Mouse (Mus musculus) heart, adult 2 months (tissue): ENCODE measurements at regions not wholly inside any gene's neighbourhood (a gene's known extent, or its start where the extent isn't known, plus 50 kb on each side); places are given as distances from the start of the nearest gene placed in this dataset.

Experiments
- DNase-seq, 2 experiments: peaks; one replicate each; pipeline ENCODE4 v3.0.0; 2021
- H3K27ac ChIP-seq: fragments of 200-600 bp; 2 replicates; pipeline ENCODE4 v1.8.1; 2022
- H3K27me3 ChIP-seq: fragments of 200-500 bp; 2 replicates; pipeline ENCODE4 v1.6.1; 2012; ENCODE audit warnings: mild to moderate bottlenecking, low read length, inconsistent platforms, mixed read lengths; ENCODE audit not compliant: control insufficient read depth, insufficient read depth
- H3K36me3 ChIP-seq: fragments of 200-500 bp; 2 replicates; pipeline ENCODE4 v1.6.1; 2012; ENCODE audit warnings: low read length, inconsistent platforms; ENCODE audit not compliant: control insufficient read depth, insufficient read depth
- H3K4me1 ChIP-seq: fragments of 200-500 bp; 2 replicates; pipeline ENCODE4 v1.6.1; 2011; ENCODE audit warnings: low read length; ENCODE audit not compliant: control insufficient read depth, insufficient read depth
- H3K4me3 ChIP-seq: fragments of 200-600 bp; 2 replicates; pipeline ENCODE4 v1.8.1; 2022
- H3K79me2 ChIP-seq: fragments of 200-500 bp; replicated peaks from 2 replicates; pipeline ENCODE4 v1.6.1; 2012; ENCODE audit warnings: mild to moderate bottlenecking, inconsistent platforms, low read length, moderate library complexity, mixed read lengths; ENCODE audit not compliant: control insufficient read depth, insufficient read depth
- H3K9ac ChIP-seq: fragments of 200-500 bp; 2 replicates; pipeline ENCODE4 v1.6.1; 2012; ENCODE audit warnings: low read depth, mild to moderate bottlenecking, control low read depth, inconsistent platforms, low read length, mixed read lengths
- CTCF ChIP-seq: fragments of 200-600 bp; IDR thresholded peaks from 2 replicates; pipeline ENCODE4 v1.8.1; 2022; ENCODE audit warnings: antibody characterized with exemption, mild to moderate bottlenecking, moderate library complexity
- EP300 ChIP-seq: fragments of 200-500 bp; IDR thresholded peaks from 2 replicates; pipeline ENCODE4 v1.6.1; 2011; ENCODE audit warnings: low read depth, low read length, control low read depth; ENCODE audit not compliant: insufficient read depth
- POLR2A ChIP-seq: fragments of 200-500 bp; IDR thresholded peaks from 2 replicates; pipeline ENCODE4 v1.6.1; 2011; ENCODE audit warnings: mild to moderate bottlenecking, low read depth, low read length, control low read depth; ENCODE audit not compliant: insufficient read depth
- WGBS: fragments of 180-500 bp; shearing (Covaris S2); methylation state at CpG from one replicate; pipeline ENCODE4 v1.1.7; 2018; 5-methylcytosine and 5-hydroxymethylcytosine counted together
- intact Hi-C: fragments of 180-260 bp; cut with DNase I; formaldehyde crosslinking; loops from one replicate; pipeline ENCODE4 v1.15.1; 2025

GRCm38 (mm10) chr5:116795169-116795568 lies 203.6 kb upstream of the Srrm4 start:
- no peak overlapping the region for H3K4me3 ChIP-seq
- no peak overlapping the region for H3K9ac ChIP-seq
- no peaks in the 10 kb centered on the region for H3K79me2 ChIP-seq
- H3K36me3 ChIP-seq: no peaks in the 10 kb centered on the region
- TF ChIP-seq POLR2A (no peak), CTCF (no peak), EP300 (no peak)
- intact Hi-C loops: no loop called here
- H3K4me1 ChIP-seq: no peaks in the 10 kb centered on the region
- DNase-seq: no peak
- no peaks in the 10 kb centered on the region for H3K27me3 ChIP-seq
- H3K27ac ChIP-seq: no peak overlapping the region
- 27% methylated on average over 5 of the region's 5 CpGs for WGBS

- Histone ChIP-seq H3K4me3 (no peak overlapping the region), H3K9ac (no peak overlapping the region), H3K27me3 (no peaks in the 10 kb centered on the region), H3K36me3 (no peaks in the 10 kb centered on the region), H3K4me1 (no peaks in the 10 kb centered on the region), H3K79me2 (no peaks in the 10 kb centered on the region), H3K27ac (no peak overlapping the region)
- TF ChIP-seq CTCF (no peak), POLR2A (no peak), EP300 (no peak)
- WGBS: 46% methylated on average over 8 of the region's 8 CpGs
- no peak for DNase-seq
- intact Hi-C loops: no loop called here
Observed at GRCm38 (mm10) chr5:116790419-116790818, 198.8 kb upstream of the Srrm4 start.

- 77% methylated on average over 9 of the region's 9 CpGs for WGBS
- Histone ChIP-seq H3K9ac (no peak overlapping the region), H3K4me1 (no peaks in the 10 kb centered on the region), H3K27me3 (peaks cover 3% of the 10 kb centered on the region; the same call in 1 of the 2 replicates), H3K27ac (no peak overlapping the region), H3K79me2 (no peaks in the 10 kb centered on the region), H3K36me3 (no peaks in the 10 kb centered on the region), H3K4me3 (no peak overlapping the region)
- DNase-seq: no peak
- intact Hi-C loops: no loop called here
- TF ChIP-seq POLR2A (no peak), EP300 (no peak), CTCF (no peak)
Observed at GRCm38 (mm10) chr5:116789859-116790258, 198.2 kb upstream of the Srrm4 start.

DNA sequence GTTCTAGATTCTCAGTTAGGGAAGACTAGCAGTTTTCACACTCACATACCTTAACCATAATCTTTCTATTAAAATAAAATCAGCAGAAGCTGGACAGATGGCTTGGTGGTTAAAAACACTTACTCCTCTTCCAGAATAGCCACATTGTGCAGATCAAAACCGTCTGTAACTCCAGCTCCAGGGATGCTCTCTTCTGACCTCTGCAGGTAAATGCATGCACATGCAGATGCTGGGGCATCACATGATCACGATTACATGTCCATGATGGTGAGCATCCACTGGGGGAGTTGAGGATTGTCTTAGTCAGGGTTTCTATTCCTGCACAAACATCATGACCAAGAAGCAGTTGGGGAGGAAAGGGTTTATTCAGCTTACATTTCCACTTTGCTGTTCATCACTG lies 184.8 kb upstream of the Srrm4 start:
- intact Hi-C loops: no loop called here

GRCm38 (mm10) chr5:116766261-116766660 lies 174.6 kb upstream of the Srrm4 start:
- Histone ChIP-seq H3K79me2 (no peaks in the 10 kb centered on the region), H3K9ac (no peak overlapping the region), H3K4me3 (no peak overlapping the region), H3K36me3 (no peaks in the 10 kb centered on the region), H3K27me3 (no peaks in the 10 kb centered on the region), H3K4me1 (no peaks in the 10 kb centered on the region), H3K27ac (no peak overlapping the region)
- 76% methylated on average over 2 of the region's 2 CpGs for WGBS
- intact Hi-C loops: no loop called here
- DNase-seq: no peak
- TF ChIP-seq EP300 (no peak), POLR2A (no peak), CTCF (no peak)

More for the DNA sequence above, 184.8 kb upstream of the Srrm4 start:
- TF ChIP-seq CTCF (no peak), EP300 (no peak), POLR2A (no peak)
- Histone ChIP-seq H3K4me3 (no peak overlapping the region), H3K27me3 (no peaks in the 10 kb centered on the region), H3K27ac (no peak overlapping the region), H3K4me1 (no peaks in the 10 kb centered on the region), H3K79me2 (no peaks in the 10 kb centered on the region), H3K36me3 (no peaks in the 10 kb centered on the region), H3K9ac (no peak overlapping the region)
- no peak for DNase-seq
- 43% methylated on average over 2 of the region's 2 CpGs for WGBS

DNA sequence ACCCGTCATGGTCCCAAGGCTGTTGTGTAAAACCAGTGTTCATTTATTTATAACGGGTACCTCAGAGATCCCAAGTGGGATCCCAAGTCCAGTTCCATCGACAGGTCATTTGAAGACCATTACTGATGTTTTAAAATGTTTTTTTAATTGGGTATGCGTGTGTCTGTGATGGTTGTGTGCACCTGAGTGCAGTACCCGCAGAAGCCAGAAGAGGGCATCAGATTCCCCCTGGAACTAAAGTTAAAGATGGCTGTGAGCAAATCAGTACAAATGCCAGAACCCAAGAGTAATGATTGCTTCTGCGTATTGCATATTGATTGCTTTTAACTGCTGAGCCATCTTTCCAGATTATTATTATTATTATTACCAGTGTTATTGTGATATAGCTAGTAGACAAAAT lies 169.7 kb upstream of the Srrm4 start:
- H3K27me3 ChIP-seq: no peaks in the 10 kb centered on the region
- intact Hi-C loops: no loop called here
- no peak overlapping the region for H3K27ac ChIP-seq
- H3K4me3 ChIP-seq: no peak overlapping the region
- TF ChIP-seq CTCF: peak; percentile 20; the same call in 1 of the 2 replicates
- TF ChIP-seq POLR2A: no peak
- no peak for TF ChIP-seq EP300
- 86% methylated on average over 6 of the region's 6 CpGs for WGBS
- H3K4me1 ChIP-seq: no peaks in the 10 kb centered on the region
- H3K9ac ChIP-seq: no peak overlapping the region
- no peaks in the 10 kb centered on the region for H3K36me3 ChIP-seq
- no peaks in the 10 kb centered on the region for H3K79me2 ChIP-seq
- DNase-seq: no peak
